Mouse (Mus musculus): ENCODE measurements around the gene Gm44502. TPM values are rescaled to one million over a fixed set of nuclear protein-coding genes. Genes with fewer than 3 reads are reported as not detected.

Gene Gm44502
- polyA plus RNA-seq (2012; ENCODE audit: insufficient read depth, insufficient read length, missing spikeins), result 0.94 and 1.1 TPM in 2 replicates

GRCm38 (mm10) chr15:89429352-89430221 lies at the start of gene Gm44502, which contains the start of the genes C730034F03Rik and Chkb:
TSS of gene Gm44502 (minus strand) at chr15:89429696.
TSS of gene C730034F03Rik (plus strand) at chr15:89429589.
TSS of gene Chkb (minus strand) at chr15:89429908.
- TF ChIP-seq POLR2A (IDR thresholded peaks at IDR 0.05; ENCODE audit: borderline replicate concordance, low read depth, low read length), result no peak
- no peak for TF ChIP-seq CTCF (IDR thresholded peaks at IDR 0.05; ENCODE audit: low read depth, low read length)
- Histone ChIP-seq H3K27ac (ENCODE audit: insufficient read depth, low read depth, low read length) (peak within 1 kb of the TSS; percentile 94), H3K4me3 (ENCODE audit: insufficient read depth, low read length) (peak within 1 kb of the TSS; percentile 63), H3K4me1 (ENCODE audit: control insufficient read depth, insufficient read depth, low read length) (peaks cover 32% of the 10 kb centered on the region)

- TF ChIP-seq CTCF (IDR thresholded peaks at IDR 0.05; ENCODE audit: low read depth, low read length) (no peak), POLR2A (IDR thresholded peaks at IDR 0.05; ENCODE audit: borderline replicate concordance, low read depth, low read length) (no peak)
- H3K4me3 ChIP-seq (ENCODE audit: insufficient read depth, low read length), result no peak overlapping the region
- H3K4me1 ChIP-seq (ENCODE audit: control insufficient read depth, insufficient read depth, low read length), result peaks cover 15% of the 10 kb centered on the region
- H3K27ac ChIP-seq (ENCODE audit: insufficient read depth, low read depth, low read length), result no peak overlapping the region
Measured at GRCm38 (mm10) chr15:89478622-89479021, 49.1 kb upstream of the Gm44502 start.

DNA sequence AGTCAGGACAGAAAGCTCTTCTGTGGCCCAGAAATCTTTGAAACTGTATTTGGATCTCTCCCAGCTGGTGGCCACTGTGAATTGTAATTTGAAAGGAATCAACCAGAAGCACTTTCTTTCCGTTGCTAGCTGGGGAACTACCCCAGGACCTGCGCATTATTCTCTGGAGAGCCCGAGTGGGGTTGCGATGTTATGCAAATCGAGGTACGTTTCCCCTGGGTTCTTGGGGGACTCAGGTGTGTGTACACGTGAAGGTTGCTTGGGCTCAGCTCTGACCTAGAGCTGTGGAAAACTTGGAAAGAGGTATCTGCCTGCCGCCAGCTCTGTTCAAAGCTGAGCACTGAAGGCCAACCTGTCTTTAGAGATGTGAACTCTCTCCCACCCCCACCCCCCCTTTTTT lies 48.3 kb upstream of the Gm44502 start:
- Histone ChIP-seq H3K4me1 (ENCODE audit: control insufficient read depth, insufficient read depth, low read length) (peaks cover 15% of the 10 kb centered on the region), H3K4me3 (ENCODE audit: insufficient read depth, low read length) (no peak overlapping the region), H3K27ac (ENCODE audit: insufficient read depth, low read depth, low read length) (no peak overlapping the region)
- TF ChIP-seq POLR2A (IDR thresholded peaks at IDR 0.05; ENCODE audit: borderline replicate concordance, low read depth, low read length), result no peak
- no peak for TF ChIP-seq CTCF (IDR thresholded peaks at IDR 0.05; ENCODE audit: low read depth, low read length)

DNA sequence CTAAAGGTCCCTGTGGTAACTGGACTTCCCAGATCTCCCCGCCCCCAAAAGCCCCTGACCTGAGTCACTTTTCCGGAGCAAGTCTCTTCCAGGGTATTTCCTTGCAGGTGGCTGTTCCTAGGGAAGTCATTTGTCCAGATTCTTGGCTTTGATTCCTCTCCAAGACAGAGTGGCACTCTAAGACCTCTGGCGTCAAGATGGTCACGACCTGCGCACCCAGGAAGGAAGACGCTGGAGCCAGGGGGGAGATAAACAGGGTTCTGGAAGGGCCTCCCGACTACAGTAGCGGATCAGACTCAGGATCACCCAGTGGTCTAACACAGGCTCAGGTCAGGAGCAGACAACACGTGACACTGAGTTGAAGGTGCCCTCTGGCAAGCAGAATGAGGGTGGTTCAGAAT lies 47.6 kb upstream of the Gm44502 start, which contains the start of gene Arsa:
Arsa (minus strand) TSS at position 335 of the 401 bp plus-strand sequence.
- Histone ChIP-seq H3K4me1 (ENCODE audit: control insufficient read depth, insufficient read depth, low read length) (peaks cover 15% of the 10 kb centered on the region), H3K27ac (ENCODE audit: insufficient read depth, low read depth, low read length) (peak within 1 kb of the TSS; percentile 14), H3K4me3 (ENCODE audit: insufficient read depth, low read length) (peak within 1 kb of the TSS; percentile 71)
- TF ChIP-seq POLR2A (IDR thresholded peaks at IDR 0.05; ENCODE audit: borderline replicate concordance, low read depth, low read length), result no peak
- TF ChIP-seq CTCF (IDR thresholded peaks at IDR 0.05; ENCODE audit: low read depth, low read length), result no peak

DNA sequence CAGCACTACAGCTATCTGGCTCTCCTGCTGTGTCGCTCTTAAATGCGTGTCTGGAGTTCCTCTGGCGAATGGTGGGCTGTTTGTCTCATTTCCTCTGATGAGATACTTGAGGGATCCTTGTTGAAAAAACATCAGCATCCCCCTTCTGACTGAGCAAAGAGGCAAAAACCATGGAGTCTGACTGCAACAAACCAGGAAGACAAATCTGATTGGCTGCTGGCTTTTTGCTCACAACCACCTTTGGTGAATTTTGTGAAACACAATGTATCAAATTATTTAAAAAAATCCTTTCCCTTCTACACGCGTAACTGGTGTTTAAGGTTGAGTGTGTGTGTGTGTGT lies 46.9 kb upstream of the Gm44502 start:
- H3K27ac ChIP-seq (ENCODE audit: insufficient read depth, low read depth, low read length), result peak overlapping the region; percentile 14
- peaks cover 15% of the 10 kb centered on the region for H3K4me1 ChIP-seq (ENCODE audit: control insufficient read depth, insufficient read depth, low read length)
- TF ChIP-seq POLR2A (IDR thresholded peaks at IDR 0.05; ENCODE audit: borderline replicate concordance, low read depth, low read length), result no peak
- TF ChIP-seq CTCF (IDR thresholded peaks at IDR 0.05; ENCODE audit: low read depth, low read length), result no peak
- peak overlapping the region; percentile 71 for H3K4me3 ChIP-seq (ENCODE audit: insufficient read depth, low read length)

DNA sequence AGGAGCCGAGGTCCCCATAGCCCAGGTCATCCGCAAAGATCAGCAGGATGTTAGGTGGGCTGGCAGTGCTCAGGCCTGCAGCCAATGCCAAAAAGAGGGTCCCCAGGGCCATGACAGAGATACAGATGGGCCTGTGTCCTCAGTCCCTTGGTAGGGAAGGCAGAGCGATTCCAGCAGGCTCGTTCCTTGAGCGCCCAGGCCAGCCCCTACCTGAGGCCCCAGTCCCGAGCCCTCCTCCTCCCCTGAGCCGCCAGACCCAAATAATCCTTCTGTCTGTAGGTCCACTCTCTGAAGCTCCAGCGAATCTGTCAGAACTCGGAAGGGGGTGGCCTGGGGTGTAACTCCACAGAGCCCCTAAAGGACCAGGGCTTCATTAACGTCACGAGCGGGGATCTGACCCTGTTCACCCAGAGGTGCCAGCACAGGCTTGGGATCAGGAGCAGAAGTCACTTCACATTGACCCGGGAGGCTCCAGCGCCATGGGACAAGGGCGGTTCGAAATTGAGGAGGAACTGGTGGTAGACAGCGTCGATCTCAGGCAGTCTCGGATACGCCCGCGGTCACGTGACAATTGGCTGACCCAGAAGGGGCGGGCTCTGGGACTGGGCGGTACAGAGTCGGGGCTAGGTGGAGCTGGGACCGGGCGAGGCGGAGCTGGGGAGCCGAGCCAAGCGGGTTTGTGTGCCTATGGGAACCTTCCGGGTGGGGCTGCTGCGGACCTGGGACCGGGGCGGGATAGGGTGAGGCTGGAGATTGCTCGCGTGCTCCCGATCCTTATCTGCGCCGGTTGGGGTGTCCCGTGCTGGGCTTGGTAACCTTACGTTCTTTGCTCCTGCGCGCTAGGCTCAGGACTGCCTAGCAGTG lies 46.3 kb upstream of the Gm44502 start:
- Histone ChIP-seq H3K4me1 (ENCODE audit: control insufficient read depth, insufficient read depth, low read length) (peaks cover 15% of the 10 kb centered on the region), H3K27ac (ENCODE audit: insufficient read depth, low read depth, low read length) (peak overlapping the region; percentile 14), H3K4me3 (ENCODE audit: insufficient read depth, low read length) (peak overlapping the region; percentile 71)
- TF ChIP-seq POLR2A (IDR thresholded peaks at IDR 0.05; ENCODE audit: borderline replicate concordance, low read depth, low read length) (peak; percentile 31; the same call in 1 of the 2 replicates), CTCF (IDR thresholded peaks at IDR 0.05; ENCODE audit: low read depth, low read length) (no peak)

GRCm38 (mm10) chr15:89475293-89475600 lies 45.8 kb upstream of the Gm44502 start:
- no peak for TF ChIP-seq POLR2A (IDR thresholded peaks at IDR 0.05; ENCODE audit: borderline replicate concordance, low read depth, low read length)
- Histone ChIP-seq H3K27ac (ENCODE audit: insufficient read depth, low read depth, low read length) (no peak overlapping the region), H3K4me3 (ENCODE audit: insufficient read depth, low read length) (peak overlapping the region; percentile 56), H3K4me1 (ENCODE audit: control insufficient read depth, insufficient read depth, low read length) (peaks cover 13% of the 10 kb centered on the region)

- TF ChIP-seq CTCF (IDR thresholded peaks at IDR 0.05; ENCODE audit: low read depth, low read length) (no peak), POLR2A (IDR thresholded peaks at IDR 0.05; ENCODE audit: borderline replicate concordance, low read depth, low read length) (no peak)
- Histone ChIP-seq H3K4me3 (ENCODE audit: insufficient read depth, low read length) (no peak overlapping the region), H3K27ac (ENCODE audit: insufficient read depth, low read depth, low read length) (no peak overlapping the region), H3K4me1 (ENCODE audit: control insufficient read depth, insufficient read depth, low read length) (peaks cover 11% of the 10 kb centered on the region)
Measured at GRCm38 (mm10) chr15:89474596-89475292, 45.2 kb upstream of the Gm44502 start.

DNA sequence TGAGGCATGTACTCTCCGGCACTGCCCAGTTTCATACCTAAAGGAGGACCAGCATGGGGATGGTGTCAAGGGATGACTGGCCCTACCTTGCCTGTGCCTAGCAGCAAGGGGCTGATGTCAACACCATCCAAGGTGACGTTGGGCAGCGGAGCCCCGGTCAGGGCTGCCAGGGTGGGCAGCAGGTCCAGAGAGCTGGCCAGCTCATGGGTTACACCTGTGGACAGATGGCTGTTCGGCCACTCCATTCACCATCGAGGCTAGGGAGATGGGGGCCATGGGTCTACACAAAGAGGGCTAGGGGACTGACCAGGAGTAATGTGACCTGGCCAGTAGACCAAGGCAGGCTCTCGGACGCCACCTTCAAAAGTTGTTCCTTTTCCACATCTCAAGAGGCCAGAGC lies 44.4 kb upstream of the Gm44502 start:
- Histone ChIP-seq H3K27ac (ENCODE audit: insufficient read depth, low read depth, low read length) (no peak overlapping the region), H3K4me3 (ENCODE audit: insufficient read depth, low read length) (no peak overlapping the region), H3K4me1 (ENCODE audit: control insufficient read depth, insufficient read depth, low read length) (peaks cover 11% of the 10 kb centered on the region)
- no peak for TF ChIP-seq POLR2A (IDR thresholded peaks at IDR 0.05; ENCODE audit: borderline replicate concordance, low read depth, low read length)
